Mouse (Mus musculus): ENCODE data around the gene Gfer.

DNA sequence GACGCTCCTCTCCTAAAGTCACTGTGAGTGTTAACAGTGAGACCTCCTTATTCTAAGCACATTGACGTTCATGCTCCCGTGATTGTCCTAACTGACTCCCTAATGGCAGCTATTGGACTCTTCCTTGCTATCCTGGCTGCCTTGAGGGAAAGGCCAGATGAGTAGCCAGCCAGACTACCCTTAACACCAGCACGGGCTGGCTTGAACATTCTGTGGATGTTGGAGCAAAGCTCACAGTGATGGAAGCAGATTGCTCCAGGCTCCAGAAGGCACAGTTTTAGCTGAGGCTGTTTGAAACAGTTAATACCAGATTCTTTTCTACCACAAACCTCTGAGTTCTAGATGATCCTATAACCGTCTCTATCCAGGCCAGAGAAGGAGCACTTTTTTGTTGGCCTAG lies 47.9 kb upstream of the Gfer start:
- TF ChIP-seq MEF2A (IDR thresholded peaks at IDR 0.05; ENCODE audit: borderline replicate concordance, low read depth, low read length) (no peak), CTCF (conservative IDR thresholded peaks at IDR 0.05 in 1 of 2, IDR thresholded peaks at IDR 0.05 in 1 of 2; ENCODE audit: low read depth in 2 of 2, low read length in 2 of 2) (no peak), NELFE (IDR thresholded peaks at IDR 0.05; ENCODE audit: low read depth, low read length) (no peak), POLR2A (IDR thresholded peaks at IDR 0.05; ENCODE audit: low read depth, low read length) (no peak), TBP (conservative IDR thresholded peaks at IDR 0.05; ENCODE audit: low read depth, low read length) (no peak), PAX5 (IDR thresholded peaks at IDR 0.05; ENCODE audit: low read length) (no peak), MAFK (IDR thresholded peaks at IDR 0.05; ENCODE audit: insufficient replicate concordance, low read length) (no peak), E2F4 (IDR thresholded peaks at IDR 0.05; ENCODE audit: insufficient replicate concordance, low read depth, low read length) (no peak), EP300 (IDR thresholded peaks at IDR 0.05; ENCODE audit: low read length) (no peak), TCF12 (IDR thresholded peaks at IDR 0.05; ENCODE audit: low read depth, low read length) (no peak)
